Mouse (Mus musculus) CH12.LX (cell line): ENCODE measurements around the gene Olfr446. TPM values are rescaled to one million over a fixed set of nuclear protein-coding genes. Genes with fewer than 3 reads are reported as not detected.

Source experiments
- DNase-seq: peaks from one replicate; pipeline ENCODE4 v3.0.0-alpha.2; 2013; ENCODE audit errors: extremely low read depth
- H3K27ac ChIP-seq: 2 replicates; pipeline ENCODE4 v1.5.1; 2012; ENCODE audit warnings: low read depth, mild to moderate bottlenecking, control low read depth, moderate library complexity; ENCODE audit not compliant: insufficient read depth
- H3K27me3 ChIP-seq: replicated peaks from 2 replicates; pipeline ENCODE3; 2012; ENCODE audit warnings: inconsistent platforms
- H3K36me3 ChIP-seq, 2 experiments: replicated peaks in 1 of 2; 2 replicates each; pipeline versions ENCODE3 to v1.6.1; 2012; ENCODE audit warnings: inconsistent platforms in 1 of 2, low read length in 1 of 2, mild to moderate bottlenecking in 1 of 2, mixed read lengths in 1 of 2, moderate library complexity in 1 of 2; ENCODE audit not compliant: control insufficient read depth in 1 of 2, insufficient read depth in 1 of 2
- H3K4me1 ChIP-seq, 2 experiments: 2 replicates each; pipeline ENCODE4 v1.6.1; 2012; ENCODE audit warnings: inconsistent platforms in 1 of 2, moderate library complexity in 1 of 2; ENCODE audit not compliant: insufficient read depth in 2 of 2, control insufficient read depth in 1 of 2
- H3K4me2 ChIP-seq: 2 replicates; pipeline ENCODE4 v1.6.1; 2012; ENCODE audit warnings: low read depth, mild to moderate bottlenecking, control low read depth; ENCODE audit not compliant: poor library complexity, insufficient read depth, severe bottlenecking
- H3K4me3 ChIP-seq, 3 experiments: fragments of 150-350 bp in 1 of 3; sonication (generic) in 1 of 3; replicated peaks in 1 of 3; 2 replicates each; pipeline versions ENCODE3 to v1.5.1; 2011 to 2012; ENCODE audit warnings: low read depth in 2 of 3, low read length in 2 of 3, mild to moderate bottlenecking in 2 of 3, moderate library complexity in 2 of 3, control low read depth in 1 of 3, improper control_type of control experiment in 1 of 3, inconsistent platforms in 1 of 3, mixed read lengths in 1 of 3; ENCODE audit not compliant: poor library complexity in 1 of 3
- H3K79me2 ChIP-seq: replicated peaks from 2 replicates; pipeline ENCODE4 v1.6.1; 2012; ENCODE audit warnings: mild to moderate bottlenecking, moderate library complexity; ENCODE audit not compliant: control insufficient read depth, poor library complexity, insufficient read depth, severe bottlenecking; ENCODE audit errors: extremely low read depth
- H3K9ac ChIP-seq: 2 replicates; pipeline ENCODE4 v1.6.1; 2012; ENCODE audit warnings: low read depth, mild to moderate bottlenecking, control low read depth, moderate library complexity; ENCODE audit not compliant: insufficient read depth
- H3K9me3 ChIP-seq: replicated peaks from 2 replicates; pipeline ENCODE3; 2012; ENCODE audit warnings: low read length, inconsistent platforms, mixed read lengths
- CHD1 ChIP-seq: IDR thresholded peaks from 2 replicates; pipeline ENCODE4 v1.6.1; 2012; ENCODE audit warnings: low read depth, low read length, improper control_type of control experiment, inconsistent platforms
- ELF1 ChIP-seq: IDR thresholded peaks from 2 replicates; pipeline ENCODE4 v1.6.1; 2014; ENCODE audit warnings: low read depth, mild to moderate bottlenecking, inconsistent platforms, low read length, improper control_type of control experiment
- EP300 ChIP-seq: IDR thresholded peaks from 2 replicates; pipeline ENCODE4 v1.6.1; 2011; ENCODE audit warnings: low read length, improper control_type of control experiment
- ETS1 ChIP-seq: conservative IDR thresholded peaks from 2 replicates; pipeline ENCODE4 v1.6.1; 2012; ENCODE audit warnings: low read depth, mild to moderate bottlenecking, inconsistent platforms, low read length, improper control_type of control experiment, moderate library complexity
- GABPA ChIP-seq: IDR thresholded peaks from 2 replicates; pipeline ENCODE4 v1.6.1; 2012; ENCODE audit warnings: low read depth, low read length, improper control_type of control experiment, inconsistent platforms; ENCODE audit not compliant: insufficient replicate concordance
- JUN ChIP-seq: IDR thresholded peaks from 2 replicates; pipeline ENCODE4 v1.6.1; 2011; ENCODE audit warnings: low read depth, mild to moderate bottlenecking, low read length, improper control_type of control experiment, moderate library complexity; ENCODE audit not compliant: insufficient read depth
- MAFK ChIP-seq: IDR thresholded peaks from 2 replicates; pipeline ENCODE4 v1.6.1; 2011; ENCODE audit warnings: low read length, improper control_type of control experiment; ENCODE audit not compliant: insufficient replicate concordance
- MAX ChIP-seq: IDR thresholded peaks from 2 replicates; pipeline ENCODE4 v1.6.1; 2011; ENCODE audit warnings: low read length, improper control_type of control experiment
- MAZ ChIP-seq: IDR thresholded peaks from 2 replicates; pipeline ENCODE4 v1.6.1; 2012; ENCODE audit warnings: low read depth, mild to moderate bottlenecking, inconsistent platforms, low read length, improper control_type of control experiment, moderate library complexity
- MEF2A ChIP-seq: IDR thresholded peaks from 2 replicates; pipeline ENCODE4 v1.6.1; 2014; ENCODE audit warnings: low read depth, mild to moderate bottlenecking, inconsistent platforms, low read length, improper control_type of control experiment, borderline replicate concordance
- MXI1 ChIP-seq: IDR thresholded peaks from 2 replicates; pipeline ENCODE4 v1.6.1; 2011; ENCODE audit warnings: mild to moderate bottlenecking, low read depth, low read length, improper control_type of control experiment
- NRF1 ChIP-seq: IDR thresholded peaks from 2 replicates; pipeline ENCODE4 v1.6.1; 2014; ENCODE audit warnings: low read depth, mild to moderate bottlenecking, inconsistent platforms, low read length, improper control_type of control experiment, moderate library complexity
- POLR2AphosphoS2 ChIP-seq: IDR thresholded peaks from 2 replicates; pipeline ENCODE4 v1.6.1; 2011; ENCODE audit warnings: low read depth, low read length, improper control_type of control experiment
- RAD21 ChIP-seq: IDR thresholded peaks from 2 replicates; pipeline ENCODE4 v1.6.1; 2011; ENCODE audit warnings: low read depth, mild to moderate bottlenecking, low read length, improper control_type of control experiment, moderate library complexity
- RCOR1 ChIP-seq: conservative IDR thresholded peaks from 2 replicates; pipeline ENCODE4 v1.6.1; 2012; ENCODE audit warnings: low read depth, mild to moderate bottlenecking, inconsistent platforms, low read length, improper control_type of control experiment
- SMC3 ChIP-seq: IDR thresholded peaks from 2 replicates; pipeline ENCODE4 v1.6.1; 2011; ENCODE audit warnings: low read depth, low read length, improper control_type of control experiment
- TCF12 ChIP-seq: IDR thresholded peaks from 2 replicates; pipeline ENCODE4 v1.6.1; 2014; ENCODE audit warnings: low read depth, mild to moderate bottlenecking, inconsistent platforms, low read length, improper control_type of control experiment
- USF1 ChIP-seq: IDR thresholded peaks from 2 replicates; pipeline ENCODE4 v1.6.1; 2014; ENCODE audit warnings: low read depth, mild to moderate bottlenecking, inconsistent platforms, low read length, improper control_type of control experiment
- ZC3H11A ChIP-seq: IDR thresholded peaks from 2 replicates; pipeline ENCODE4 v1.6.1; 2012; ENCODE audit warnings: low read depth, mild to moderate bottlenecking, inconsistent platforms, low read length, improper control_type of control experiment
- dilution Hi-C: fragments of 300-500 bp; cut with MboI; formaldehyde crosslinking; loops from 2 replicates; pipeline ENCODE4 v1.14.3; 2020; ENCODE audit warnings: low sequenced_read_pairs; ENCODE audit not compliant: extremely low pct_unique_long_range_greater_than_20kb, extremely low pct_ligation_motif_present
- in situ Hi-C: fragments of 300-500 bp; cut with MboI; formaldehyde crosslinking; loops from 3 replicates; pipeline ENCODE4 v1.14.3; 2019; ENCODE audit warnings: low sequenced_read_pairs, low pct_ligation_motif_present, low pct_unique_long_range_greater_than_20kb, mixed read lengths
- polyA plus RNA-seq: library from polyadenylated mRNA; unstranded; fragments of >175 nt; gene quantifications from 2 replicates; pipeline ENCODE4 v1.2.1, GENCODE M21; 2012; ENCODE audit warnings: low read depth; ENCODE audit not compliant: insufficient read length
- total RNA-seq, 2 experiments: library from RNA; depleted of rRNA; stranded (reverse); fragments of 300-350 nt in 1 of 2; fragments of >200 nt in 1 of 2; gene quantifications; 2 replicates each; pipeline ENCODE4 v1.2.3; 2012 to 2014

The Olfr446 gene
- total RNA-seq (2012; rRNA removed) (not detected in 2 replicates), total RNA-seq (2014; rRNA removed) (not detected in 2 replicates), polyA plus RNA-seq (not detected in 2 replicates)

GRCm38 (mm10) chr6:42921077-42921476 lies at the start of gene Olfr446:
Gene Olfr446, plus strand, starts transcription at chr6:42921377.
- no peak within 1 kb of the TSS for H3K27ac ChIP-seq
- H3K36me3 ChIP-seq, result no peaks in the 10 kb centered on the region
- no peaks in the 10 kb centered on the region for H3K4me1 ChIP-seq
- in situ Hi-C loops, result no loop called here
- no peaks in the 10 kb centered on the region for H3K79me2 ChIP-seq
- dilution Hi-C loops, result no loop called here
- H3K4me2 ChIP-seq, result no peak within 1 kb of the TSS
- H3K9me3 ChIP-seq, result no peaks in the 10 kb centered on the region
- H3K9ac ChIP-seq, result no peak within 1 kb of the TSS
- no peak for TF ChIP-seq RCOR1
- no peak for TF ChIP-seq NRF1
- TF ChIP-seq EP300, result no peak
- TF ChIP-seq, all 38 proteins: peak for 0
- Histone ChIP-seq H3K4me3 (no peak within 1 kb of the TSS), H3K27me3 (no peaks in the 10 kb centered on the region)
- no peak for DNase-seq

- H3K4me2 ChIP-seq, result no peak overlapping the region
- no peak overlapping the region for H3K9ac ChIP-seq
- no peaks in the 10 kb centered on the region for H3K79me2 ChIP-seq
- DNase-seq, result no peak
- TF ChIP-seq MXI1 (no peak), USF1 (no peak), CHD1 (no peak), ETS1 (no peak), MAZ (no peak), ZC3H11A (no peak), EP300 (no peak), TCF12 (no peak)
- in situ Hi-C loops, result no loop called here
- no peaks in the 10 kb centered on the region for H3K4me1 ChIP-seq
- H3K27me3 ChIP-seq, result no peaks in the 10 kb centered on the region
- H3K9me3 ChIP-seq, result no peaks in the 10 kb centered on the region
- no peak overlapping the region for H3K27ac ChIP-seq
- no peak overlapping the region for H3K4me3 ChIP-seq
- no peaks in the 10 kb centered on the region for H3K36me3 ChIP-seq
- dilution Hi-C loops, result no loop called here
Observed at GRCm38 (mm10) chr6:42876323-42876722, 44.9 kb upstream of the Olfr446 start.

GRCm38 (mm10) chr6:42890141-42890540 lies 31.0 kb upstream of the Olfr446 start, which contains the start of gene Olfr448:
Gene Olfr448, plus strand, starts transcription at chr6:42890441.
- no peaks in the 10 kb centered on the region for H3K9me3 ChIP-seq
- no peak for DNase-seq
- no peak for TF ChIP-seq MEF2A
- TF ChIP-seq MAX, result no peak
- TF ChIP-seq MAZ, result no peak
- TF ChIP-seq JUN, result no peak
- TF ChIP-seq RCOR1, result no peak
- no peak for TF ChIP-seq POLR2AphosphoS2
- no peak for TF ChIP-seq ZC3H11A
- no peak for TF ChIP-seq USF1
- no peak for TF ChIP-seq RAD21
- TF ChIP-seq ELF1, result no peak
- no peak for TF ChIP-seq SMC3
- TF ChIP-seq GABPA, result no peak
- no peak for TF ChIP-seq MAFK
- H3K4me2 ChIP-seq, result no peak within 1 kb of the TSS
- H3K4me3 ChIP-seq, result no peak within 1 kb of the TSS
- dilution Hi-C loops (no loop called here), in situ Hi-C loops (no loop called here)
- no peaks in the 10 kb centered on the region for H3K79me2 ChIP-seq
- H3K9ac ChIP-seq, result no peak within 1 kb of the TSS
- no peaks in the 10 kb centered on the region for H3K4me1 ChIP-seq
- H3K36me3 ChIP-seq, result no peaks in the 10 kb centered on the region
- no peak within 1 kb of the TSS for H3K27ac ChIP-seq
- H3K27me3 ChIP-seq, result no peaks in the 10 kb centered on the region
